Mouse (Mus musculus) erythroblast, adult 5-6 weeks (primary cell): ENCODE measurements around the gene Nrbp1. TPM values are rescaled to one million over a fixed set of nuclear protein-coding genes. Genes with fewer than 3 reads are reported as not detected.

ENCODE experiments used
- total RNA-seq, 2 experiments: library from RNA; stranded (forward) in 1 of 2; stranded (reverse) in 1 of 2; fragments of 150-400 nt in 1 of 2; fragments of 200-764, 138-1000 nt in 1 of 2; gene quantifications; 2 replicates each; pipeline versions ENCODE4 v1.2.3 to v1.2.4; 2015 to 2017; ENCODE audit warnings: low replicate concordance in 2 of 2

Gene Nrbp1
- total RNA-seq, 2 experiments from 2014 or later, result 28.1 to 31.5 TPM

Other genes starting within 250 kb of the Nrbp1 start
- 21.3 and 40.5 TPM in 2 replicates for gene Atraid, start 192.6 kb upstream of the Nrbp1 start, total RNA-seq (2015; ENCODE audit: low replicate concordance)
- 22.3 and 26.8 TPM in 2 replicates for gene Atraid, start 192.6 kb upstream of the Nrbp1 start, total RNA-seq (2017; ENCODE audit: low replicate concordance)
- gene Slc5a6, start 191.9 kb upstream of the Nrbp1 start, total RNA-seq (2015; ENCODE audit: low replicate concordance), result 0.42 TPM in 1 of 2 replicates, not detected in the other
- 0.98 TPM in 1 of 2 replicates, not detected in the other for gene Slc5a6, start 191.9 kb upstream of the Nrbp1 start, total RNA-seq (2017; ENCODE audit: low replicate concordance)
- 6.5 and 16.3 TPM in 2 replicates for gene Cad, start 186.1 kb upstream of the Nrbp1 start, total RNA-seq (2015; ENCODE audit: low replicate concordance)
- 6.7 and 10.6 TPM in 2 replicates for gene Cad, start 186.1 kb upstream of the Nrbp1 start, total RNA-seq (2017; ENCODE audit: low replicate concordance)
- gene Dnajc5g, start 134.6 kb upstream of the Nrbp1 start, total RNA-seq (2015; ENCODE audit: low replicate concordance), result not detected in 2 replicates
- 0.70 TPM in 1 of 2 replicates, not detected in the other for gene Dnajc5g, start 134.6 kb upstream of the Nrbp1 start, total RNA-seq (2017; ENCODE audit: low replicate concordance)
- gene Slc30a3, start 132.6 kb upstream of the Nrbp1 start, total RNA-seq (2015; ENCODE audit: low replicate concordance), result not detected in 2 replicates
- not detected in 2 replicates for gene Slc30a3, start 132.6 kb upstream of the Nrbp1 start, total RNA-seq (2017; ENCODE audit: low replicate concordance)
- not detected in 2 replicates for gene Trim54, start 124.2 kb upstream of the Nrbp1 start, total RNA-seq (2015; ENCODE audit: low replicate concordance)
- gene Trim54, start 124.2 kb upstream of the Nrbp1 start, total RNA-seq (2017; ENCODE audit: low replicate concordance), result not detected in 2 replicates
- gene Ucn, start 102.0 kb upstream of the Nrbp1 start, total RNA-seq (2015; ENCODE audit: low replicate concordance), result not detected in 2 replicates
- gene Ucn, start 102.0 kb upstream of the Nrbp1 start, total RNA-seq (2017; ENCODE audit: low replicate concordance), result not detected in 2 replicates
- gene Mpv17, start 86.6 kb upstream of the Nrbp1 start, total RNA-seq (2015; ENCODE audit: low replicate concordance), result 9.4 and 11.1 TPM in 2 replicates
- 10.7 and 12.7 TPM in 2 replicates for gene Mpv17, start 86.6 kb upstream of the Nrbp1 start, total RNA-seq (2017; ENCODE audit: low replicate concordance)
- not detected in 2 replicates for gene Gm29609, start 61.0 kb upstream of the Nrbp1 start, total RNA-seq (2015; ENCODE audit: low replicate concordance)
- gene Gm29609, start 61.0 kb upstream of the Nrbp1 start, total RNA-seq (2017; ENCODE audit: low replicate concordance), result not detected in 2 replicates
- gene Gtf3c2, start 60.7 kb upstream of the Nrbp1 start, total RNA-seq (2015; ENCODE audit: low replicate concordance), result 29.7 and 32.5 TPM in 2 replicates
- 24.8 and 30.7 TPM in 2 replicates for gene Gtf3c2, start 60.7 kb upstream of the Nrbp1 start, total RNA-seq (2017; ENCODE audit: low replicate concordance)
- 2.9 and 17.1 TPM in 2 replicates for gene Snx17, start 47.6 kb upstream of the Nrbp1 start, total RNA-seq (2015; ENCODE audit: low replicate concordance)
- 12.3 and 15.8 TPM in 2 replicates for gene Snx17, start 47.6 kb upstream of the Nrbp1 start, total RNA-seq (2017; ENCODE audit: low replicate concordance)
- gene Eif2b4, start 47.4 kb upstream of the Nrbp1 start, total RNA-seq (2015; ENCODE audit: low replicate concordance), result 9.8 and 42.1 TPM in 2 replicates
- gene Eif2b4, start 47.4 kb upstream of the Nrbp1 start, total RNA-seq (2017; ENCODE audit: low replicate concordance), result 13.5 and 18.7 TPM in 2 replicates
- gene Zfp513, start 38.6 kb upstream of the Nrbp1 start, total RNA-seq (2015; ENCODE audit: low replicate concordance), result 2.3 and 4.8 TPM in 2 replicates
- 5.5 and 5.9 TPM in 2 replicates for gene Zfp513, start 38.6 kb upstream of the Nrbp1 start, total RNA-seq (2017; ENCODE audit: low replicate concordance)
- 35.4 and 46.4 TPM in 2 replicates for gene Ppm1g, start 20.2 kb upstream of the Nrbp1 start, total RNA-seq (2015; ENCODE audit: low replicate concordance)
- gene Ppm1g, start 20.2 kb upstream of the Nrbp1 start, total RNA-seq (2017; ENCODE audit: low replicate concordance), result 67.5 and 132 TPM in 2 replicates
- gene Gm9970, start 368 bp downstream of the Nrbp1 start, total RNA-seq (2015; ENCODE audit: low replicate concordance), result not detected in 2 replicates
- not detected in 2 replicates for gene Gm9970, start 368 bp downstream of the Nrbp1 start, total RNA-seq (2017; ENCODE audit: low replicate concordance)
- gene Krtcap3, start 10.8 kb downstream of the Nrbp1 start, total RNA-seq (2015; ENCODE audit: low replicate concordance), result 1.5 TPM in 1 of 2 replicates, not detected in the other
- 4.0 and 4.6 TPM in 2 replicates for gene Krtcap3, start 10.8 kb downstream of the Nrbp1 start, total RNA-seq (2017; ENCODE audit: low replicate concordance)
- gene Ift172, start 50.3 kb downstream of the Nrbp1 start, total RNA-seq (2015; ENCODE audit: low replicate concordance), result 0.58 and 3.1 TPM in 2 replicates
- gene Ift172, start 50.3 kb downstream of the Nrbp1 start, total RNA-seq (2017; ENCODE audit: low replicate concordance), result 5.6 and 7.9 TPM in 2 replicates
- not detected in 2 replicates for gene Fndc4, start 55.2 kb downstream of the Nrbp1 start, total RNA-seq (2015; ENCODE audit: low replicate concordance)
- gene Fndc4, start 55.2 kb downstream of the Nrbp1 start, total RNA-seq (2017; ENCODE audit: low replicate concordance), result 0.34 TPM in 1 of 2 replicates, not detected in the other
- not detected in 2 replicates for gene Gckr, start 56.6 kb downstream of the Nrbp1 start, total RNA-seq (2015; ENCODE audit: low replicate concordance)
- not detected in 2 replicates for gene Gckr, start 56.6 kb downstream of the Nrbp1 start, total RNA-seq (2017; ENCODE audit: low replicate concordance)
- gene Zfp512, start 211.6 kb downstream of the Nrbp1 start, total RNA-seq (2015; ENCODE audit: low replicate concordance), result 5.0 and 5.9 TPM in 2 replicates
- 13.8 and 16.1 TPM in 2 replicates for gene Zfp512, start 211.6 kb downstream of the Nrbp1 start, total RNA-seq (2017; ENCODE audit: low replicate concordance)
- gene 4930548H24Rik, start 244.9 kb downstream of the Nrbp1 start, total RNA-seq (2015; ENCODE audit: low replicate concordance), result not detected in 2 replicates
- gene 4930548H24Rik, start 244.9 kb downstream of the Nrbp1 start, total RNA-seq (2017; ENCODE audit: low replicate concordance), result 0.17 and 1.1 TPM in 2 replicates